Mouse (Mus musculus): ENCODE measurements around the gene C1qtnf1. TPM values are rescaled to one million over a fixed set of nuclear protein-coding genes. Genes with fewer than 3 reads are reported as not detected.

Gene C1qtnf1
- polyA plus RNA-seq, 1 experiment from 2014 or later: 1.1 TPM

DNA sequence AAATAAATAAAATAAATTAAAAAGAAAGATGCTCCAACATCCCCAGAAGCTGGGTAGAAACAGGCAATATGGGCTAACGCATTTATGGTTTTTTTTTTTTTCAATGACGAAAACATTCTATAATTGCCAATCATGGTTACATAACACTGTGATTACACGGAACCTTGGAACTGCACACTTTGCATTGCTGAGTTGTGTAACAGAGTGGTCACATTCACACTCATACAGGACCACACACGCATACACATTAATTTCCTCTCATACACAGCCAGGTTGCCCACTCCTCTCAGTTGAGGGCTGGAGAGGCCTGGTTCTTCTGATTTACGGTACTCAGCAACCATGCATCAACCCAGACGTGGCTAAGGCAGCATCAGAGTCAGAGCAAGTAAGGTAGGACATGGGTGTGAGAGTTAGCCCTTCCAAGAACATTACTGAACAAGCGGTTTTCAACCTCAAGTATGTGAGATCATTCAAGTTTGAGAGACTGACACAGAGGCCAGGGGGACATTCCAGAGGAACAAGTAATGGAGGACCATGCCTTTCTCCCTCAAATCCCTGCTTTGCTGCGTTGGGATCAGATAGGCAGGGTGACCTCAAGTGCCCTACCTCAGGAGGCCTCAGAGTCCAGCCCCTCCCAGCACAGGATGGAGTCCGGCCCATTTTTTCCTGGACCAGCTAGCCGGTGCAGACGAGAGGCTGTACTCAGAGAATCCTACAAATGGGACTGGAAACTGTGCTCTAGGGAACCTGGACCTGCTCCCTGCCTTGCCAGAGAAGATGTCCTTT is 26.1 kb downstream of the C1qtnf1 start:
- Histone ChIP-seq H3K9me3 (ENCODE audit: control insufficient read depth, low read length) (no peaks in the 10 kb centered on the region), H3K27me3 (ENCODE audit: control insufficient read depth, insufficient read depth, low read length) (no peaks in the 10 kb centered on the region), H3K4me1 (replicated peaks; ENCODE audit: control insufficient read depth, insufficient read depth, low read length) (no peaks in the 10 kb centered on the region), H3K36me3 (ENCODE audit: control insufficient read depth, insufficient read depth, low read length) (no peaks in the 10 kb centered on the region), H3K4me3 (ENCODE audit: low read depth, low read length) (no peak overlapping the region), H3K9ac (ENCODE audit: low read depth, low read length) (no peak overlapping the region), H3K4me2 (replicated peaks; ENCODE audit: low read depth, low read length) (no peak overlapping the region), H3K27ac (ENCODE audit: low read depth, low read length) (no peak overlapping the region)
- 77% methylated on average over 11 of the region's 11 CpGs for whole genome bisulfite sequencing
- no peak for ATAC-seq (ENCODE audit: low FRiP score)
- no peak for DNase-seq (ENCODE audit: low spot score)

DNA sequence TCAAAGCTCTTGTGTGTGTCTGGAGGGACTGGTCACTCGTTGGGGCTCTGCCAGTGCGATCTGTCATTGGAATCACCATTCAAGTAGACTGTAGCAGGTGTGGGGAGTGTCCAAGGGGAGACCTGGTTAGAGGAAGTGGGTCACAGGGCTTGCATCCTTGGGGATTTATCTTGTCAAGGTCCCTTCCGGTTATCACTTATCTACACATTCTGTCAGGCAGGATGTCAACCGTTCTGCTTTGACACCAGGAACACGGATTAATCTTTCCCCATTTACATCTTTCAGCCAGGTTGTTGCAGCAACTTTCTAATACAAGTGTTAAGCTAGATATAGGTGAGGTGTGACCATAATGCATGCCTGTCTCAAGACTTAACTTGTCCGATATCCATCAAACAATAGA is 27.8 kb downstream of the C1qtnf1 start:
- Histone ChIP-seq H3K4me3 (ENCODE audit: low read depth, low read length) (no peak overlapping the region), H3K36me3 (ENCODE audit: control insufficient read depth, insufficient read depth, low read length) (no peaks in the 10 kb centered on the region), H3K4me1 (replicated peaks; ENCODE audit: control insufficient read depth, insufficient read depth, low read length) (no peaks in the 10 kb centered on the region), H3K4me2 (replicated peaks; ENCODE audit: low read depth, low read length) (no peak overlapping the region), H3K27me3 (ENCODE audit: control insufficient read depth, insufficient read depth, low read length) (no peaks in the 10 kb centered on the region), H3K27ac (ENCODE audit: low read depth, low read length) (no peak overlapping the region), H3K9me3 (ENCODE audit: control insufficient read depth, low read length) (no peaks in the 10 kb centered on the region), H3K9ac (ENCODE audit: low read depth, low read length) (no peak overlapping the region)
- ATAC-seq (ENCODE audit: low FRiP score) (no peak), DNase-seq (ENCODE audit: low spot score) (no peak)
- 85% methylated on average over 6 of the region's 6 CpGs for WGBS

DNA sequence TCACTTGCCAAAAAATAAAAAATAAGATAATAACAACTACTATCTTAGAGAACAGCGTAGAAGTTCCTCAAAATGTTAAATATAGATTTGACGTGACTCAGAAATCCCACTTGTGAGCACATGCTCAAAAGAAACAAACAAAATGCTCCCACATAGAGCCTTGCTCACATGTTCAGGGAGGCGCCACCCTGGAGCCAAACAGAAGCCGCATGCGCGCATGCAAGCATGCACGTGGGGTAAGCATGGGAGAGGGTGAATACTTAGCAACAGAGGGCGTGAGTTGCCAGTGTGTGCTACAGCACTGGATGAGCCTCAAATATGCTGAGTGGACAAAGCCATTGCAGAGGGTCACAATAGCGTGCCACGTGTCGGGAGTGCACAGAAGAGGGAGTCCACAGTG is 28.9 kb downstream of the C1qtnf1 start:
- DNase-seq (ENCODE audit: low spot score): no peak
- 86% methylated on average over 11 of the region's 11 CpGs for WGBS

DNA sequence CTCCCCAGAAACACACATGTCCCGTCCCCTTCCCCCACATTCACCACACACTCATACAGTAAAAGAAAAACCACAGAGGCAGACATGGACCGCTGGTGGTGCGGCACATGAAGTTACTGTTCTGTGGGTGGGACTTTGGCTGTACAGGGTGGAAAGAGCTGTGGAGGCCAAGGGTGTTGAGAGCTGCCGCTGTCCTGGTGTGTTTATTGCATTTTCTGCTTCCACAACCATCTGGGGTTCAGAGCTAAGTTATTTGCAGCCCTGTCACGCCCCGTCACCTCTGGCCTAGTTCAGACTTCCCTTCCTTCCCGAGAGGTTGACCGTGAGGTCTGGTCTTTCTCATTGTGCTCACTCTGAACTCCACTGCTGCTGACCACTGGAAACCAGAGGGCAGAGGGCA is 31.0 kb downstream of the C1qtnf1 start:
- DNase-seq (ENCODE audit: low spot score) (no peak), ATAC-seq (ENCODE audit: low FRiP score) (no peak)
- Histone ChIP-seq H3K9me3 (ENCODE audit: control insufficient read depth, low read length) (no peaks in the 10 kb centered on the region), H3K36me3 (ENCODE audit: control insufficient read depth, insufficient read depth, low read length) (no peaks in the 10 kb centered on the region), H3K4me2 (replicated peaks; ENCODE audit: low read depth, low read length) (no peak overlapping the region), H3K27me3 (ENCODE audit: control insufficient read depth, insufficient read depth, low read length) (no peaks in the 10 kb centered on the region), H3K4me1 (replicated peaks; ENCODE audit: control insufficient read depth, insufficient read depth, low read length) (no peaks in the 10 kb centered on the region), H3K9ac (ENCODE audit: low read depth, low read length) (no peak overlapping the region), H3K4me3 (ENCODE audit: low read depth, low read length) (no peak overlapping the region), H3K27ac (ENCODE audit: low read depth, low read length) (no peak overlapping the region)
- 48% methylated on average over 8 of the region's 8 CpGs for WGBS

More for the DNA sequence above, 28.9 kb downstream of the C1qtnf1 start:
- Histone ChIP-seq H3K9ac (ENCODE audit: low read depth, low read length) (no peak overlapping the region), H3K4me1 (replicated peaks; ENCODE audit: control insufficient read depth, insufficient read depth, low read length) (no peaks in the 10 kb centered on the region), H3K36me3 (ENCODE audit: control insufficient read depth, insufficient read depth, low read length) (no peaks in the 10 kb centered on the region), H3K27me3 (ENCODE audit: control insufficient read depth, insufficient read depth, low read length) (no peaks in the 10 kb centered on the region), H3K9me3 (ENCODE audit: control insufficient read depth, low read length) (no peaks in the 10 kb centered on the region), H3K4me2 (replicated peaks; ENCODE audit: low read depth, low read length) (no peak overlapping the region), H3K4me3 (ENCODE audit: low read depth, low read length) (no peak overlapping the region), H3K27ac (ENCODE audit: low read depth, low read length) (no peak overlapping the region)
- ATAC-seq (ENCODE audit: low FRiP score): no peak

DNA sequence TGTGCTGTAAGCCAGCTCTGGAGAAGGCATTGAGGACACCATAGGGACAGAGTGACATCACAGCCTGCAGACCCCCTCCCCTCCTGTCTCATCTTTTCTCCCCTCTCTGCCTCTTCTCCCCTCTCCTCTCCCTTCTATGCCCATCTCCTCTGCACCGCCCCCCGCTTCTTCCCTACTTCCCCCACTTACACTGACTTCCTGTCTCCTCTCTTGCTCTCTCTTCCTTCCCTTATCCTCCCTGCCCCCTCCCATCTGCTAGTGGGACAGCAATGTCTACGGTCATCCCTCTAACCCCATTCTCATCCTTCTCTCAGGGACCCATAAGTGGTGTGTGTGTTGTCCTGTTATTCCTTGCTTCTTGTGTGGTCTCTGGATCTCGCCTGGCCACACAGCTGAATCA is 31.5 kb downstream of the C1qtnf1 start:
- Histone ChIP-seq H3K9me3 (ENCODE audit: control insufficient read depth, low read length) (no peaks in the 10 kb centered on the region), H3K27ac (ENCODE audit: low read depth, low read length) (no peak overlapping the region), H3K9ac (ENCODE audit: low read depth, low read length) (no peak overlapping the region), H3K4me1 (replicated peaks; ENCODE audit: control insufficient read depth, insufficient read depth, low read length) (no peaks in the 10 kb centered on the region), H3K4me2 (replicated peaks; ENCODE audit: low read depth, low read length) (no peak overlapping the region), H3K4me3 (ENCODE audit: low read depth, low read length) (no peak overlapping the region), H3K36me3 (ENCODE audit: control insufficient read depth, insufficient read depth, low read length) (no peaks in the 10 kb centered on the region), H3K27me3 (ENCODE audit: control insufficient read depth, insufficient read depth, low read length) (no peaks in the 10 kb centered on the region)
- ATAC-seq (ENCODE audit: low FRiP score): no peak
- 67% methylated on average over 4 of the region's 4 CpGs for WGBS
- no peak for DNase-seq (ENCODE audit: low spot score)

DNA sequence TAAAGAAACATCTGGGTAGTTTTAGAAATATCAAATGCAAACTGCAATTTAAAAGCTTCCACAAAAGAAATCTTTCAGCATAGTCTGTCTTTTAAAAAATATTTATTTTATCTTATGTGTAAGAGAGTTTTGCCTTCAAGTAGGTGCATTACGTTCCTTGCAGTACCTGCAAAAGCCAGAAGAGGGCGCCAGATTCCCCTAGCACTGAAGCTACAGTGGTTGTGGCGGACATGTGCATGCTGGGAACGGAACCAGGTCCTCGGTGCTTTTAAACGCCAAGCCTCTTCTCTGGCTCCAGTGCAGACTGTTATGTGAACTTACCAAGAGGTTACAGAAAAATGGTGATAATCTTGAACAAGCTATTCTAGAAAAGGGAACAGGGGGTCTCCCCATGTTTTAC is 32.3 kb downstream of the C1qtnf1 start:
- Histone ChIP-seq H3K4me1 (replicated peaks; ENCODE audit: control insufficient read depth, insufficient read depth, low read length) (no peaks in the 10 kb centered on the region), H3K27ac (ENCODE audit: low read depth, low read length) (no peak overlapping the region), H3K36me3 (ENCODE audit: control insufficient read depth, insufficient read depth, low read length) (no peaks in the 10 kb centered on the region), H3K4me2 (replicated peaks; ENCODE audit: low read depth, low read length) (no peak overlapping the region), H3K9me3 (ENCODE audit: control insufficient read depth, low read length) (no peaks in the 10 kb centered on the region), H3K27me3 (ENCODE audit: control insufficient read depth, insufficient read depth, low read length) (no peaks in the 10 kb centered on the region), H3K9ac (ENCODE audit: low read depth, low read length) (no peak overlapping the region), H3K4me3 (ENCODE audit: low read depth, low read length) (no peak overlapping the region)
- WGBS: 58% methylated on average over 6 of the region's 6 CpGs
- no peak for ATAC-seq (ENCODE audit: low FRiP score)
- DNase-seq (ENCODE audit: low spot score): peak; percentile 42

DNA sequence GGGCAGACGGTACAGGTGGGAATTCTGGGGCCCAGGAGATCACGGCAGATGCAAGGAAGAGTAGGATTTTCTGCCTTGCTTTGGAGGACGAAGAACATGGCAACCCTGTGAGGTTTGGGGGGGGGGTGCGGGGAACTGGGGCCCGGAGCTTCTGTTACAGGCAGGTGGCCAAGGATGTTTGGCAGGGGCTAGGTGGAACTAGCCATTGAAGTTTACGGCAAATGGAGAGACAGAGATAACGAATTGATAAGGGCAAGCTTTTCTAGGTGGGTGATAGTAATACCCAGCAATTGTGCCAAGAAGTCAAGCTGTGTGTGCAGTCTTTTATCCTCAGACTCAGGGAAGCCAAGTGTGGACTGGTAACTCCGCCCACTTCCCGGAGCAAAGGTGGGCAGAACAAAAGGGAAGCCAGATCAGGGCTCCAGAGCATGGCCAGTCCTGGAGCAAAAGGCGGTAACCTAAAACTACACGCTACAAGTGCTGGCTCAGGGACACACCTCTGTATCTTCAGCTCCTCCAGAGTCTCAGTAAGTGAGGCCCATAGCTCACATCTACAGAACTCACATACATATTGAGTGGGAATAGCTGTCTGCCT is 39.5 kb downstream of the C1qtnf1 start:
- WGBS: 66% methylated on average over 11 of the region's 11 CpGs
- H3K4me1 ChIP-seq (replicated peaks; ENCODE audit: control insufficient read depth, insufficient read depth, low read length): 0 out of 2 replicates have a peak, but pooled peaks cover 3% of the 10 kb centered on the region
- no peaks in the 10 kb centered on the region for H3K36me3 ChIP-seq (ENCODE audit: control insufficient read depth, insufficient read depth, low read length)
- H3K27me3 ChIP-seq (ENCODE audit: control insufficient read depth, insufficient read depth, low read length): no peaks in the 10 kb centered on the region
- H3K4me3 ChIP-seq (ENCODE audit: low read depth, low read length): no peak overlapping the region
- H3K27ac ChIP-seq (ENCODE audit: low read depth, low read length): no peak overlapping the region
- DNase-seq (ENCODE audit: low spot score) (no peak), ATAC-seq (ENCODE audit: low FRiP score) (no peak)
- H3K9me3 ChIP-seq (ENCODE audit: control insufficient read depth, low read length): no peaks in the 10 kb centered on the region
- no peak overlapping the region for H3K9ac ChIP-seq (ENCODE audit: low read depth, low read length)
- H3K4me2 ChIP-seq (replicated peaks; ENCODE audit: low read depth, low read length): no peak overlapping the region

DNA sequence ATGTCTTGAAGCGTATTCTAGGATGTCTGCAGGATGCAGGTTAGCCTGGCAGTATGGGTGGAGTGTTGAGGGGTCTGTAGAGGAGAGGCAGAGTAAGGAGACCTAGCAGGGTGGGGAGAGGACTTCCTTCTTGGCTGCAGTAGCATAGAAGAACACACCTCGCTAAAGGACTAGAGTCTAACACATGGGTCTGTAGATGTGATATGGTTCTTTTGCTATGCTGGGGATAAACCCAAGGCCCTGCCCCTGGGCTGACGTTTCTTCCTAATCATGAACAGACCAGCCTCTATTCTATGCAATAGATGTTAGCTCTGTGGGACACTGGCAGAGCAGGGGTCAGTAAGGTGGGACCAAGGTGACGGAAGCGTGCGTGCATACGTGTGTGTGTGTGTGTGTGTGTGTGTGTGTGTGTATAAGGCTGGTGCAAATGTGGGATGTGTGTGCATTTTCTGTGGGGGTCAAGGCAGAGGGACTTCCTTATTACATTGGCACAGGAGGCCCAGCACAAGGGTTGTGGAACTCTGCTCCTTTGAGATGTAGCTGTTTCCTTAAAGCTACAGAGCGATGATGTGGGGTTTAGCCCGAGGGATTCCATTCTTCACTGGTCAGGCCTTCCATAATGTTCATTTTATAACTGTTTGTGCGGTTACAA is 41.6 kb downstream of the C1qtnf1 start:
- Histone ChIP-seq H3K4me2 (replicated peaks; ENCODE audit: low read depth, low read length) (no peak overlapping the region), H3K27me3 (ENCODE audit: control insufficient read depth, insufficient read depth, low read length) (no peaks in the 10 kb centered on the region), H3K9ac (ENCODE audit: low read depth, low read length) (no peak overlapping the region), H3K9me3 (ENCODE audit: control insufficient read depth, low read length) (no peaks in the 10 kb centered on the region), H3K4me3 (ENCODE audit: low read depth, low read length) (no peak overlapping the region), H3K36me3 (ENCODE audit: control insufficient read depth, insufficient read depth, low read length) (no peaks in the 10 kb centered on the region), H3K4me1 (replicated peaks; ENCODE audit: control insufficient read depth, insufficient read depth, low read length) (0 out of 2 replicates have a peak, but pooled peaks cover 3% of the 10 kb centered on the region), H3K27ac (ENCODE audit: low read depth, low read length) (peak overlapping the region; percentile 53)
- no peak for ATAC-seq (ENCODE audit: low FRiP score)
- DNase-seq (ENCODE audit: low spot score): no peak
- WGBS: 83% methylated on average over 10 of the region's 10 CpGs

All from hindbrain, embryonic 11.5 days (tissue).